Mouse (Mus musculus): ENCODE data around the gene Nek1.

DNA sequence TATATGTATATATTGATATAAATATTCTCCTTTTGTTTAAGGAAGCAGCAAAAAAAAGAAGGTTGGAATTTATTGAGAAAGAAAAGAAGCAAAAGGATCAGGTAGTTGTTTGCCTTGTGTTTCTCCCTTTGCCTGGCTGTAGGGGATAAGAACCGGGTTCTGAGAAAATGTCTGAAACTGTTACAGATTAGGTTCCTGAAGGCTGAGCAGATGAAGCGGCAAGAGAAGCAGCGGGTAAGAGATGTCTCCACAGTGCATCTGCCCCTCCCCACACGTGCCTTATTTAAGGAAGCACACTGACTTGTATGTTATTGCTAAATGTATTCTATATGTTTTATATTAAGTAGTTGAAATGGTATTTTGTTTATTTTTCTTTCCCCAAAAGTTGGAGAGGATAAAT lies 50.9 kb downstream of the Nek1 start:
- TF ChIP-seq CTCF (IDR thresholded peaks at IDR 0.05; ENCODE audit: low read depth) (no peak), EP300 (IDR thresholded peaks at IDR 0.05; ENCODE audit: low read depth) (no peak)
